Mouse (Mus musculus): ENCODE measurements around the gene Trip4.
A peak's percentile ranks its signal among the peaks of the same experiment; 100 is the strongest.

Gene Trip4

DNA sequence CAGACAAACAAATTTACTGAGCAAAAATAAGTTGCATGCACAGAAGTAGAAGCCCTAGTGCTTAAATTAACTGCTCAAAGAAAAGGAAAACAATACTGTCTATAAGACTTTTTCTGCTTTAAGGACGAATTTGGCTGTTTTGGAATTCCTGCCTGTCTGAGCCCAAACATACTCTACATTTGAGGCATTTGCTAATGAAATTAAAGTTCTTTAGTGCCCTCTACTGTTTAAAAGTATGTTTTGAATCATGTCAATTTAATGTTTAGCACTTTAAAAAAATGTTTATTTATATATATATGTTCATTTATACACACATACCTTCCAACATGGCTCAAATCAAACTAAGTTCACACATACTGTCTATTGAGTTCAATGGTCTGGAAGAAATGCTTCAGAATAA, 58.4 kb downstream of the Trip4 start:
- TF ChIP-seq POU5F1 (IDR thresholded peaks at IDR 0.05; ENCODE audit: borderline replicate concordance, low read length) = no peak
- TF ChIP-seq CTCF (conservative IDR thresholded peaks at IDR 0.05; ENCODE audit: low read length) = no peak
- TF ChIP-seq NANOG (IDR thresholded peaks at IDR 0.05; ENCODE audit: borderline replicate concordance, low read length) = no peak
- H3K9me3 ChIP-seq (ENCODE audit: low read length) = no peaks in the 10 kb centered on the region

DNA sequence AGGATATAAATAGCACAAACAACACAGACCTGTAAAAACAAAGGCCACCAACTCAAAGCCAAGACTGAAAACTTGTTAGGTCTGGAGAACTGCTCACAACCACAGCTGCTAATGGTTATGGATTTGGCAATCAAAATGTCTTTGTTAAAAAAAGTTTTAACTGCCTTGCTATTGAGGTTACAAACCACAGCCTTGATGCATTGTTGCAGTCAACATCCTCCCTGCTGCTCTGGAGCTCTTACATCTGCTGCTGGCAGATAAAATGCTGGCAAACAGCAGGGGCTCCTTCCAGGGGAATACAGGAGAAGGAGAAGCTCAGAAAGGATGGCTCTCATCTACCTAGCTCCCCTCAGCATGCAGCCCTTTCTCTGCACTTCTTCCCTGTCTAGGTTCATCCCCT, 60.4 kb downstream of the Trip4 start:
- Histone ChIP-seq H3K36me3 (ENCODE audit: insufficient read depth, low read length) (peaks cover 13% of the 10 kb centered on the region), H3K4me1 (replicated peaks; ENCODE audit: low read depth, low read length) (0 out of 2 replicates have a peak, but pooled peaks cover 4% of the 10 kb centered on the region), H3K9me3 (ENCODE audit: low read length) (no peaks in the 10 kb centered on the region), H3K4me3 (replicated peaks; ENCODE audit: low read length) (no peak overlapping the region), H3K27me3 (ENCODE audit: insufficient read depth, low read length) (no peaks in the 10 kb centered on the region)
- TF ChIP-seq NANOG (IDR thresholded peaks at IDR 0.05; ENCODE audit: borderline replicate concordance, low read length) (peak; percentile 32; the same call in 1 of the 2 replicates), CTCF (conservative IDR thresholded peaks at IDR 0.05; ENCODE audit: low read length) (no peak), POU5F1 (IDR thresholded peaks at IDR 0.05; ENCODE audit: borderline replicate concordance, low read length) (no peak)

More for the DNA sequence above, 58.4 kb downstream of the Trip4 start:
- H3K4me1 ChIP-seq (replicated peaks; ENCODE audit: low read depth, low read length) = 0 out of 2 replicates have a peak, but pooled peaks cover 4% of the 10 kb centered on the region
- peaks cover 18% of the 10 kb centered on the region for H3K36me3 ChIP-seq (ENCODE audit: insufficient read depth, low read length)
- no peak overlapping the region for H3K4me3 ChIP-seq (replicated peaks; ENCODE audit: low read length)
- H3K27me3 ChIP-seq (ENCODE audit: insufficient read depth, low read length) = no peaks in the 10 kb centered on the region

DNA sequence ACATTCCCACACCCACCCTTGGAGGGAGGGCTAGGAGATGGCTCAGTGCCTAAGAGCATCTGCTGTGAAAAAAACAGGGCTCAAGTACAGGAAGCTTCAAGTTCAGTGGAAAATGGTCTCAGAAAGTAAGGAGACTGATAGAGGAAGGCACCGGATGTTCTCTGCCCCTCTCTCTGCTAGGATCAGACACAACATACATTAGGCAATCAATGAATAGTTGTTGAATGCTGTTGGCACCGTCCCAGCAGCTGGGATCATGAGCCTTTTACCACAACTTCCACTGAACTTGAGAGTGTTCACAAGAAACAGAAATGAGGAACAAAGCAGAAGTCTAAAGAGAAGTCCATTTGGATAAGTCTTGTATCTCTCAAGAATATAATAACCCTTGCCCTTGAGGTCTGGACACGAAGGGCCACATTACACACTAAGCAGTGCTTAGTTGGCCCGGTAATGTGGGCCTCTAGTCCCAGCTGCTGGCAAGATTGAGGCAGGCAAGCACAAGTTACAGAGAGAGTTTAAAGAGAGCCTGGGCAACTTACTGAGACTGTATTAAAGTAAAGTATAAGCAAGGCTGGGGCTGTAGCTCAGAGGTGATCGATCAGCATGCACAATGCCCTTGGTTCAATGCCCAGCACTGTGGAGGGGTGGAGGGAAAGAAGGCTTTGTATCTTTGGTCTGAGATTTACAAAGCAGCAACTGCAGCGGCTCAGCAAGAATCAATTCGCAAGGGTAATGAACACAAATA, 64.0 kb downstream of the Trip4 start:
- Histone ChIP-seq H3K9me3 (ENCODE audit: low read length) (no peaks in the 10 kb centered on the region), H3K36me3 (ENCODE audit: insufficient read depth, low read length) (peaks cover 3% of the 10 kb centered on the region; the same call in 1 of the 2 replicates), H3K27me3 (ENCODE audit: insufficient read depth, low read length) (no peaks in the 10 kb centered on the region), H3K4me3 (replicated peaks; ENCODE audit: low read length) (no peak overlapping the region), H3K4me1 (replicated peaks; ENCODE audit: low read depth, low read length) (0 out of 2 replicates have a peak, but pooled peaks cover 4% of the 10 kb centered on the region)
- TF ChIP-seq POU5F1 (IDR thresholded peaks at IDR 0.05; ENCODE audit: borderline replicate concordance, low read length) (no peak), CTCF (conservative IDR thresholded peaks at IDR 0.05; ENCODE audit: low read length) (no peak), NANOG (IDR thresholded peaks at IDR 0.05; ENCODE audit: borderline replicate concordance, low read length) (no peak)

DNA sequence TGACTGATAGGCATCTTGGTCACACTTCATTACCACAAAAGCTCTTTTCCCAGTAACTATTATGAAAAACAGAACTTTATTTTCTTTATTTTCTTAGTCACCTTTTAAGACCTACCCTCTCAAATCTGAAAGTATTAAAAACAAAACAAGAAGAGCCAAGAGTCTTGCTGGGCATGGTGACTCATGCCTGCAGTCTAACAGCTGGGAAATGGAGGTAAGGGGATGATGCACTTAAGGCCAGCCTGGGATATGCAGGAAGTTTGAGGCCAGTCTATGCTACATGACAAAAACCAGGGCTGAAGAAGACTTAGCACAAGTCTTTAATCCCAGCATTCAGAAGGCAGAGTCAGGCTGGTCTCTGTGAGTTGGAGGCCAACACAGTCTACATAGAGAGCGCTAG, 68.8 kb downstream of the Trip4 start:
- Histone ChIP-seq H3K9me3 (ENCODE audit: low read length) (no peaks in the 10 kb centered on the region), H3K27me3 (ENCODE audit: insufficient read depth, low read length) (no peaks in the 10 kb centered on the region), H3K4me3 (replicated peaks; ENCODE audit: low read length) (no peak overlapping the region), H3K4me1 (replicated peaks; ENCODE audit: low read depth, low read length) (peaks cover 2% of the 10 kb centered on the region; the same call in 1 of the 2 replicates), H3K36me3 (ENCODE audit: insufficient read depth, low read length) (peaks cover 15% of the 10 kb centered on the region)
- TF ChIP-seq CTCF (conservative IDR thresholded peaks at IDR 0.05; ENCODE audit: low read length) = no peak
- no peak for TF ChIP-seq NANOG (IDR thresholded peaks at IDR 0.05; ENCODE audit: borderline replicate concordance, low read length)

DNA sequence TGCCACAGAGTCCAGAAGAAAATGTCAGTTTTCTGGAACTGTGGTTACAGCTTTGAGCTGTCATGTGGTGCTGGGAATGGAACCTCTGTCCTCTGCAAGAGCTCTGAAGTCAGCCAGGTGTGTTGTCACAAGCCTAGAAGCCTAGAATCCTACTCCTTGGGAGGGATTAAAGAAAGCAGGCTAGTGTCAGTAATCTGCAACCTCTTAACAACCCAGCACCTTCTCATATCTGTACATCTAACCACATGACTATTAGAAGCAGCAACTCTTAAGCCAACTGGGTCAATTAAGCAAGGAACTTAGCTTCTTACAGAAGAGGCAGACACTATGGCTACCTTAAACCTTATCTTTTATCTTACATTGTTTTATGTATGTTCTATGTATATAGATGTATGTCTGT, 71.7 kb downstream of the Trip4 start:
- TF ChIP-seq POU5F1 (IDR thresholded peaks at IDR 0.05; ENCODE audit: borderline replicate concordance, low read length) (no peak), CTCF (conservative IDR thresholded peaks at IDR 0.05; ENCODE audit: low read length) (no peak), NANOG (IDR thresholded peaks at IDR 0.05; ENCODE audit: borderline replicate concordance, low read length) (no peak)
- no peaks in the 10 kb centered on the region for H3K27me3 ChIP-seq (ENCODE audit: insufficient read depth, low read length)
- peaks cover 18% of the 10 kb centered on the region for H3K36me3 ChIP-seq (ENCODE audit: insufficient read depth, low read length)
- peaks cover 18% of the 10 kb centered on the region for H3K4me1 ChIP-seq (replicated peaks; ENCODE audit: low read depth, low read length)
- H3K4me3 ChIP-seq (replicated peaks; ENCODE audit: low read length) = no peak overlapping the region
- no peaks in the 10 kb centered on the region for H3K9me3 ChIP-seq (ENCODE audit: low read length)

DNA sequence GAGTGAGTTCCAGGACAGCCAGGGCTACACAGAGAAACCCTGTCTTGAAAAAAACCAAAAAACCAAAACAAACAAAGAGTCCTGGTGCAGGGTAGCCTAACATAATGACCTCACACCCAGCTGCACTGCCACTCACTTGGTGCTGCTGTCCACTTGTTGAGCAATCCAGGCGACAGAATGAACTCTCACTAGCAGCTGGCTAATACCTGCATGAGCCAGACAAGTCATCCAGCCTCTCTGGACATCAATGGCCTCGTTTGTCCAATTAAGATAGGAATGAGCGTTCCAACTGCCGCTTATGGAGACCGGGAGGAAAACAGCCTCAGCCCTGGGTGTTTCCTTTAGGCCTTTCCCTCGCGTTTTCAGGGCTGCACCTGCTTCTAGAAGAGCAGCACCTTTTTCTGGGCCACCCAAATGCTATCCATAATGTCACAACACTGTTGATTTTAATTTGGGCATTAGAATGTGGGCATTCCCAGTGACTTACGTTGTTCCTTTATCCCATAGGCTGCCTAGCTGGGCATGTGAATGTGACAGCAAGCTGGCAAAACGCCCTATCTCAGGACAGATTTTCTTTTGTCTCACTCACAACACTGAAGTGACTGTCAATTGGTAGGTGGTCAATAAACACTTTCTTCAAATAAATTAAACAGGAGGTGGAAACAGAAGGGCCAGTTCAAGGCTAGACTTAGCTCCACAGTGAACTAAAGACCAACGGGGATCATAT, 73.8 kb downstream of the Trip4 start:
- H3K9me3 ChIP-seq (ENCODE audit: low read length) = no peaks in the 10 kb centered on the region
- TF ChIP-seq NANOG (IDR thresholded peaks at IDR 0.05; ENCODE audit: borderline replicate concordance, low read length) (no peak), POU5F1 (IDR thresholded peaks at IDR 0.05; ENCODE audit: borderline replicate concordance, low read length) (no peak), CTCF (conservative IDR thresholded peaks at IDR 0.05; ENCODE audit: low read length) (no peak)
- H3K4me3 ChIP-seq (replicated peaks; ENCODE audit: low read length) = no peak overlapping the region
- peaks cover 20% of the 10 kb centered on the region for H3K36me3 ChIP-seq (ENCODE audit: insufficient read depth, low read length)
- no peaks in the 10 kb centered on the region for H3K27me3 ChIP-seq (ENCODE audit: insufficient read depth, low read length)
- H3K4me1 ChIP-seq (replicated peaks; ENCODE audit: low read depth, low read length) = peaks cover 27% of the 10 kb centered on the region

DNA sequence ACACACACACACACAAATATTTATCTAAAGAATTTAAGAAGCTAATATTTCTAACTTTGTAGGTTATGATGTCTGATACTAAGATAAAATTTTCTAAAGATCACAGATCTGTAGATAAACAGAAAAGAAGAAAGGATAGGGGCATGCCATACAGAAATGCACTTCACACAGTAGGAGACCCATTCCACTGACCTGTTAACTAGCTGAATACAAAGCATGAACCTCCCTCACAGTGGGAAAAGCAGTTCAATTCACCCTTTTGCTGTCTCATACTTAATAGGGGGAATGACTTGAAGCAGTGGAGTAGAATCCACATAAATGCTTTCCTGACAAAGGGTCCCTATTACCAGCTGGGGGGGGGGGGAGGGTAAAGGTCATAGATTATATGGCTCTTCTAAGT, 75.0 kb downstream of the Trip4 start:
- H3K9me3 ChIP-seq (ENCODE audit: low read length) = no peaks in the 10 kb centered on the region
- TF ChIP-seq CTCF (conservative IDR thresholded peaks at IDR 0.05; ENCODE audit: low read length) (no peak), NANOG (IDR thresholded peaks at IDR 0.05; ENCODE audit: borderline replicate concordance, low read length) (0 out of 2 replicates have a peak, but pooled peaks have one; percentile 15)
- no peak overlapping the region for H3K4me3 ChIP-seq (replicated peaks; ENCODE audit: low read length)
- H3K27me3 ChIP-seq (ENCODE audit: insufficient read depth, low read length) = peaks cover 1% of the 10 kb centered on the region
- peaks cover 20% of the 10 kb centered on the region for H3K36me3 ChIP-seq (ENCODE audit: insufficient read depth, low read length)
- H3K4me1 ChIP-seq (replicated peaks; ENCODE audit: low read depth, low read length) = peaks cover 36% of the 10 kb centered on the region

DNA sequence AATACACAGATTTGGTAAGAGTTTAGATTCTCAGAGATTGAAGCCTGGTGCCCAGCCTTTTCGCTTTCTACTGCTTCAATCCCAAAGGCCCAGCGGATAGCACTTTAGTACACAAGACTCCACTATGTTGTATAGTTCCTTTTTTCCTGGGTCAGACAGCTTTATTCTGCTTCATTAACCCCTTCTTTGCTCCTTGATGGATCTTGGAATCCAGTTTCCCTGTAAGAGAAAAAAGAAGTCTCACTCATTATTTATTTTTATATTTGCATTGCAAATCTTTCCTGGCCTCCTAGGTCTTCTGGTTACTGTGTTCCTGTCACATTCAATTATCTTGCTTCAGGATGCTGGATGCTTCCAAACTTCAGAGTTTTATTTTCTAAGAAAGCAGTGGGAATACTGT, 75.4 kb downstream of the Trip4 start:
- Histone ChIP-seq H3K36me3 (ENCODE audit: insufficient read depth, low read length) (peaks cover 17% of the 10 kb centered on the region), H3K4me3 (replicated peaks; ENCODE audit: low read length) (no peak overlapping the region), H3K9me3 (ENCODE audit: low read length) (no peaks in the 10 kb centered on the region), H3K27me3 (ENCODE audit: insufficient read depth, low read length) (peaks cover 6% of the 10 kb centered on the region), H3K4me1 (replicated peaks; ENCODE audit: low read depth, low read length) (peaks cover 41% of the 10 kb centered on the region)
- TF ChIP-seq CTCF (conservative IDR thresholded peaks at IDR 0.05; ENCODE audit: low read length) = no peak
- no peak for TF ChIP-seq POU5F1 (IDR thresholded peaks at IDR 0.05; ENCODE audit: borderline replicate concordance, low read length)
- no peak for TF ChIP-seq NANOG (IDR thresholded peaks at IDR 0.05; ENCODE audit: borderline replicate concordance, low read length)

Data from E14TG2a.4 (cell line).